Mouse (Mus musculus): Measurements from ENCODE around the gene Fbxw8. TPM values are rescaled to one million over a fixed set of nuclear protein-coding genes. Genes with fewer than 3 reads are reported as not detected.

The Fbxw8 gene
- polyA plus RNA-seq, 1 experiment from 2014 or later = 27.6 TPM

GRCm38 (mm10) chr5:118108124-118108793 lies 47.0 kb downstream of the Fbxw8 start:
- no peaks in the 10 kb centered on the region for H3K36me3 ChIP-seq (ENCODE audit: control insufficient read depth, insufficient read depth, low read length)
- no peaks in the 10 kb centered on the region for H3K27me3 ChIP-seq (ENCODE audit: control insufficient read depth, insufficient read depth, low read length)
- H3K9ac ChIP-seq (ENCODE audit: low read length) = no peak overlapping the region
- H3K4me2 ChIP-seq (ENCODE audit: low read depth, low read length, severe bottlenecking) = no peak overlapping the region
- WGBS = 93% methylated on average over 17 of the region's 17 CpGs
- no peak overlapping the region for H3K27ac ChIP-seq (ENCODE audit: low read depth, low read length)
- DNase-seq (ENCODE audit: low spot score) = no peak
- no peak for ATAC-seq (replicated peaks; ENCODE audit: low FRiP score)
- no peaks in the 10 kb centered on the region for H3K9me3 ChIP-seq (ENCODE audit: control insufficient read depth, low read length)
- no peaks in the 10 kb centered on the region for H3K4me1 ChIP-seq (replicated peaks; ENCODE audit: control insufficient read depth, insufficient read depth, low read length)
- H3K4me3 ChIP-seq (ENCODE audit: low read depth, low read length) = no peak overlapping the region

GRCm38 (mm10) chr5:118106667-118107066 lies 48.6 kb downstream of the Fbxw8 start:
- Histone ChIP-seq H3K27ac (ENCODE audit: low read depth, low read length) (no peak overlapping the region), H3K36me3 (ENCODE audit: control insufficient read depth, insufficient read depth, low read length) (no peaks in the 10 kb centered on the region), H3K4me2 (ENCODE audit: low read depth, low read length, severe bottlenecking) (no peak overlapping the region), H3K9me3 (ENCODE audit: control insufficient read depth, low read length) (no peaks in the 10 kb centered on the region), H3K4me3 (ENCODE audit: low read depth, low read length) (no peak overlapping the region), H3K4me1 (replicated peaks; ENCODE audit: control insufficient read depth, insufficient read depth, low read length) (no peaks in the 10 kb centered on the region), H3K27me3 (ENCODE audit: control insufficient read depth, insufficient read depth, low read length) (no peaks in the 10 kb centered on the region), H3K9ac (ENCODE audit: low read length) (no peak overlapping the region)
- ATAC-seq (replicated peaks; ENCODE audit: low FRiP score) (no peak), DNase-seq (ENCODE audit: low spot score) (no peak)
- WGBS = 95% methylated on average over 10 of the region's 10 CpGs

GRCm38 (mm10) chr5:118105536-118105935 lies 49.7 kb downstream of the Fbxw8 start:
- WGBS = 92% methylated on average over 8 of the region's 8 CpGs
- no peak overlapping the region for H3K4me2 ChIP-seq (ENCODE audit: low read depth, low read length, severe bottlenecking)
- DNase-seq (ENCODE audit: low spot score) = no peak
- no peak overlapping the region for H3K4me3 ChIP-seq (ENCODE audit: low read depth, low read length)
- no peak overlapping the region for H3K27ac ChIP-seq (ENCODE audit: low read depth, low read length)
- no peaks in the 10 kb centered on the region for H3K27me3 ChIP-seq (ENCODE audit: control insufficient read depth, insufficient read depth, low read length)
- H3K4me1 ChIP-seq (replicated peaks; ENCODE audit: control insufficient read depth, insufficient read depth, low read length) = no peaks in the 10 kb centered on the region
- H3K9ac ChIP-seq (ENCODE audit: low read length) = no peak overlapping the region
- H3K9me3 ChIP-seq (ENCODE audit: control insufficient read depth, low read length) = no peaks in the 10 kb centered on the region
- H3K36me3 ChIP-seq (ENCODE audit: control insufficient read depth, insufficient read depth, low read length) = no peaks in the 10 kb centered on the region
- ATAC-seq (replicated peaks; ENCODE audit: low FRiP score) = no peak

- Histone ChIP-seq H3K27me3 (ENCODE audit: control insufficient read depth, insufficient read depth, low read length) (no peaks in the 10 kb centered on the region), H3K27ac (ENCODE audit: low read depth, low read length) (no peak overlapping the region), H3K9me3 (ENCODE audit: control insufficient read depth, low read length) (no peaks in the 10 kb centered on the region), H3K4me1 (replicated peaks; ENCODE audit: control insufficient read depth, insufficient read depth, low read length) (0 out of 2 replicates have a peak, but pooled peaks cover 2% of the 10 kb centered on the region), H3K36me3 (ENCODE audit: control insufficient read depth, insufficient read depth, low read length) (no peaks in the 10 kb centered on the region), H3K9ac (ENCODE audit: low read length) (no peak overlapping the region), H3K4me3 (ENCODE audit: low read depth, low read length) (no peak overlapping the region), H3K4me2 (ENCODE audit: low read depth, low read length, severe bottlenecking) (no peak overlapping the region)
- DNase-seq (ENCODE audit: low spot score) (no peak), ATAC-seq (replicated peaks; ENCODE audit: low FRiP score) (no peak)
- 76% methylated on average over 8 of the region's 8 CpGs for WGBS
Observed at GRCm38 (mm10) chr5:118099870-118100478, 55.3 kb downstream of the Fbxw8 start.

GRCm38 (mm10) chr5:118099069-118099869 lies 56.0 kb downstream of the Fbxw8 start:
- 87% methylated on average over 11 of the region's 11 CpGs for WGBS

GRCm38 (mm10) chr5:118096317-118096716 lies 58.9 kb downstream of the Fbxw8 start:
- DNase-seq (ENCODE audit: low spot score) (no peak), ATAC-seq (replicated peaks; ENCODE audit: low FRiP score) (no peak)
- Histone ChIP-seq H3K4me2 (ENCODE audit: low read depth, low read length, severe bottlenecking) (no peak overlapping the region), H3K36me3 (ENCODE audit: control insufficient read depth, insufficient read depth, low read length) (no peaks in the 10 kb centered on the region; the same call in 1 of the 2 replicates), H3K9me3 (ENCODE audit: control insufficient read depth, low read length) (no peaks in the 10 kb centered on the region), H3K9ac (ENCODE audit: low read length) (no peak overlapping the region), H3K27me3 (ENCODE audit: control insufficient read depth, insufficient read depth, low read length) (no peaks in the 10 kb centered on the region), H3K27ac (ENCODE audit: low read depth, low read length) (no peak overlapping the region), H3K4me1 (replicated peaks; ENCODE audit: control insufficient read depth, insufficient read depth, low read length) (0 out of 2 replicates have a peak, but pooled peaks cover 2% of the 10 kb centered on the region), H3K4me3 (ENCODE audit: low read depth, low read length) (no peak overlapping the region)
- 87% methylated on average over 3 of the region's 3 CpGs for whole genome bisulfite sequencing

More at GRCm38 (mm10) chr5:118099069-118099869, 56.0 kb downstream of the Fbxw8 start:
- H3K9me3 ChIP-seq (ENCODE audit: control insufficient read depth, low read length) = no peaks in the 10 kb centered on the region
- no peaks in the 10 kb centered on the region for H3K36me3 ChIP-seq (ENCODE audit: control insufficient read depth, insufficient read depth, low read length)
- H3K4me2 ChIP-seq (ENCODE audit: low read depth, low read length, severe bottlenecking) = no peak overlapping the region
- no peak overlapping the region for H3K4me3 ChIP-seq (ENCODE audit: low read depth, low read length)
- H3K27ac ChIP-seq (ENCODE audit: low read depth, low read length) = no peak overlapping the region
- no peak for ATAC-seq (replicated peaks; ENCODE audit: low FRiP score)
- DNase-seq (ENCODE audit: low spot score) = no peak
- H3K9ac ChIP-seq (ENCODE audit: low read length) = no peak overlapping the region
- 0 out of 2 replicates have a peak, but pooled peaks cover 2% of the 10 kb centered on the region for H3K4me1 ChIP-seq (replicated peaks; ENCODE audit: control insufficient read depth, insufficient read depth, low read length)
- no peaks in the 10 kb centered on the region for H3K27me3 ChIP-seq (ENCODE audit: control insufficient read depth, insufficient read depth, low read length)

- no peaks in the 10 kb centered on the region for H3K9me3 ChIP-seq (ENCODE audit: control insufficient read depth, low read length)
- H3K36me3 ChIP-seq (ENCODE audit: control insufficient read depth, insufficient read depth, low read length) = peaks cover 2% of the 10 kb centered on the region
- 88% methylated on average over 4 of the region's 4 CpGs for WGBS
- no peak overlapping the region for H3K4me2 ChIP-seq (ENCODE audit: low read depth, low read length, severe bottlenecking)
- no peaks in the 10 kb centered on the region for H3K27me3 ChIP-seq (ENCODE audit: control insufficient read depth, insufficient read depth, low read length)
- no peak for ATAC-seq (replicated peaks; ENCODE audit: low FRiP score)
- no peak overlapping the region for H3K9ac ChIP-seq (ENCODE audit: low read length)
- no peak overlapping the region for H3K4me3 ChIP-seq (ENCODE audit: low read depth, low read length)
- 0 out of 2 replicates have a peak, but pooled peaks cover 2% of the 10 kb centered on the region for H3K4me1 ChIP-seq (replicated peaks; ENCODE audit: control insufficient read depth, insufficient read depth, low read length)
- no peak for DNase-seq (ENCODE audit: low spot score)
- no peak overlapping the region for H3K27ac ChIP-seq (ENCODE audit: low read depth, low read length)
Observed at GRCm38 (mm10) chr5:118095849-118096248, 59.4 kb downstream of the Fbxw8 start.

GRCm38 (mm10) chr5:118095433-118095832 lies 59.8 kb downstream of the Fbxw8 start:
- WGBS = 90% methylated on average over 11 of the region's 11 CpGs
- no peak overlapping the region for H3K4me2 ChIP-seq (ENCODE audit: low read depth, low read length, severe bottlenecking)
- 0 out of 2 replicates have a peak, but pooled peaks cover 2% of the 10 kb centered on the region for H3K4me1 ChIP-seq (replicated peaks; ENCODE audit: control insufficient read depth, insufficient read depth, low read length)
- no peak overlapping the region for H3K9ac ChIP-seq (ENCODE audit: low read length)
- no peak for ATAC-seq (replicated peaks; ENCODE audit: low FRiP score)
- peaks cover 2% of the 10 kb centered on the region for H3K36me3 ChIP-seq (ENCODE audit: control insufficient read depth, insufficient read depth, low read length)
- H3K9me3 ChIP-seq (ENCODE audit: control insufficient read depth, low read length) = no peaks in the 10 kb centered on the region
- H3K4me3 ChIP-seq (ENCODE audit: low read depth, low read length) = no peak overlapping the region
- H3K27me3 ChIP-seq (ENCODE audit: control insufficient read depth, insufficient read depth, low read length) = no peaks in the 10 kb centered on the region
- no peak overlapping the region for H3K27ac ChIP-seq (ENCODE audit: low read depth, low read length)
- DNase-seq (ENCODE audit: low spot score) = no peak

All from forebrain, embryonic 11.5 days (tissue).